Mouse (Mus musculus) inflammation-experienced regulatory T-cells, adult 16 weeks (primary cell): ENCODE results near the gene Nacc2. TPM values are rescaled to one million over a fixed set of nuclear protein-coding genes. Genes with fewer than 3 reads are reported as not detected.

Source experiments
- polyA plus RNA-seq: library from polyadenylated mRNA; unstranded; fragments of 100-300 nt; shearing (Covaris generic); gene quantifications from one replicate; pipeline ENCODE4 v1.2.1, GENCODE M21; 2017

Gene Nacc2
- polyA plus RNA-seq, result 0.85 TPM

GRCm38 (mm10) chr2:26123079-26123648 is at the start of gene Nacc2:
Gene Nacc2 (minus strand): TSS chr2:26123220.

DNA sequence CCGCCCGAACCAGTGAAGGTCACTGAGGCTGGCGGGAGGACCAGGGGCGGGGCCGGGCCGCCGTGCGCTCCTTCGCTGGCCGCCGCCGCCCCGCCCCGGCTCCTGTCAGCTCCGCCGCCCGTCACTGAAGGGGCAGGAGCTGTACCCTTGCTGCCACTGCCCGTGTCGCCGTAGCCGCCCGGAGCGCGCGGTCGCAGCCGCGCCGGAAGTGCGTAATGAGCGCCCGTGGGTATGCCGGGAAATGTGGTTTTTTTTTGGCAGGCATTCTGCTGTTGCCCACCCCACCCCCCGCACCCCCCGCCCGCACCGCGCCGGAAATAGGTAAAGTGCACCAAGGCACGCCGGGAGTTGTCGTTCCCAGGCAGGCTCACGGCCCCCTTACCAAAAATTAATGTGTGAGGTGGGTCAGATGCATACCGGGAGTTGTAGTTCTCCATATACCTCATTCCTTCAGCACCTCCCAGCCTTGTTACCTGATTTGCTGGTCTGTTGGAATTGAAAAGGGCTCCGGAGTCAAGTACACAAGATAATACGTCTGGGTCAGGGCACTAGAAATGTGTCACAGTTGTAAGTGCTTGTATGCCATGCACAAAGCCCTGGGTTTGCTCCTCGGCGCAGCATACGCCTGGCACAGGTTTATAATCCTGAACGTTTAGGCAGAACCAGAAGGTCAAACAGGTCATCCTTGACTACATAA is 101.3 kb downstream of the Nacc2 start, which contains the start of gene Ubac1:
Ubac1 (minus strand) TSS at position 187 of the 697 bp plus-strand sequence.

Other genes with a start within 250 kb of the Nacc2 start
- gene Camsap1, start 139.9 kb downstream of the Nacc2 start, polyA plus RNA-seq, result 3.6 TPM
- gene Ubac1, start 101.5 kb downstream of the Nacc2 start, polyA plus RNA-seq, result 29.0 TPM
- gene Lhx3, start 85.1 kb upstream of the Nacc2 start, polyA plus RNA-seq, result not detected
- 2.9 TPM for gene Qsox2, start 114.3 kb upstream of the Nacc2 start, polyA plus RNA-seq
- not detected for gene Ccdc187, start 171.3 kb upstream of the Nacc2 start, polyA plus RNA-seq
- gene Gpsm1, start 192.3 kb upstream of the Nacc2 start, polyA plus RNA-seq, result 8.8 TPM
- gene Dnlz, start 228.9 kb upstream of the Nacc2 start, polyA plus RNA-seq, result 16.5 TPM
- 3.7 TPM for gene Card9, start 237.7 kb upstream of the Nacc2 start, polyA plus RNA-seq